ENCODE assay signal across 8 mouse cellular contexts in the genomic region with DNA sequence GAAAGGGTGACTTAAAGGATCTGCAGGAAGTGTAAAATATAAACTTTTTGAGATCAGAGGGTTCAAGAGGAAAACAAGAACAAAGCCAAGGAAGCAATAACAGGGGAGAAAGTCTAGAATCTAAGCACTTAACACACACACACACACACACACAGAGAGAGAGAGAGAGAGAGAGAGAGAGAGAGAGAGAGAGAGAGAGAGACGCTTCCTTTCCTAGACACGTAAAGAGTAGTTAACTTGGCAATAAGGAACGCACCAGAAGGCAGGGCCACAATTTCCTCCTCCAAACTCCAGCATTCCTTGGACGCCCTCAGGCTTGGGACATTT. TPM values are rescaled to one million over a fixed set of nuclear protein-coding genes. Genes with fewer than 3 reads are reported as not detected.
DNase-seq lines count a peak whose midpoint lies in the region; ATAC-seq lines count a peak whose summit lies in the region.

No protein-coding gene starts in this region.

- H3K9me3 ChIP-seq in heart, embryonic 10.5 days: no peaks in the 10 kb centered on the region
- no peaks in the 10 kb centered on the region for H3K9me3 ChIP-seq in forebrain, embryonic 14.5 days (replicated peaks; ENCODE audit: control insufficient read depth, low read length)
- no peaks in the 10 kb centered on the region for H3K9me3 ChIP-seq in liver, embryonic 16.5 days (replicated peaks; ENCODE audit: control insufficient read depth, low read length)

- DNase-seq in heart, embryonic 10.5 days (ENCODE audit: low spot score): no peak
- DNase-seq in heart, adult 9 months (ENCODE audit: low spot score in 2 of 2): no peak
- peak; percentile 57 for DNase-seq in CD4-positive helper T cell, adult 2 months (ENCODE audit: low read depth, low spot score)
- DNase-seq in forebrain, embryonic 14.5 days (ENCODE audit: low spot score): no peak
- no peak for DNase-seq in left cerebral cortex, postnatal 10 days (ENCODE audit: extremely low spot score in 1 of 2, low spot score in 2 of 2)
- no peak for DNase-seq in right cerebral cortex, adult 18-20 months
- DNase-seq in cerebellum, postnatal 14 days: no peak

- peak overlapping the region; percentile 82 for H3K9ac ChIP-seq in forebrain, embryonic 14.5 days (ENCODE audit: low read length)
- peak overlapping the region; percentile 69 for H3K9ac ChIP-seq in liver, embryonic 16.5 days (ENCODE audit: low read depth, low read length)

- peak overlapping the region; percentile 92 for H3K4me3 ChIP-seq in heart, embryonic 10.5 days
- H3K4me3 ChIP-seq in forebrain, embryonic 14.5 days (ENCODE audit: low read depth, low read length): peak overlapping the region; percentile 70
- peak overlapping the region; percentile 81 for H3K4me3 ChIP-seq in liver, embryonic 16.5 days (ENCODE audit: low read depth, low read length)

- no peaks in the 10 kb centered on the region for H3K27me3 ChIP-seq in heart, embryonic 10.5 days (ENCODE audit: insufficient read depth, poor library complexity, severe bottlenecking)
- H3K27me3 ChIP-seq in forebrain, embryonic 14.5 days (replicated peaks; ENCODE audit: control insufficient read depth, insufficient read depth, low read length): no peaks in the 10 kb centered on the region
- no peaks in the 10 kb centered on the region; the same call in 1 of the 2 replicates for H3K27me3 ChIP-seq in liver, embryonic 16.5 days (ENCODE audit: control insufficient read depth, insufficient read depth, low read depth, low read length)

- intact Hi-C loops in left cerebral cortex, postnatal 10 days (cut with DNase I): no loop called here

- peak overlapping the region; percentile 76 for H3K4me2 ChIP-seq in forebrain, embryonic 14.5 days (ENCODE audit: low read length)
- H3K4me2 ChIP-seq in liver, embryonic 16.5 days (ENCODE audit: low read depth, low read length): peak overlapping the region; percentile 93

- H3K27ac ChIP-seq in heart, embryonic 10.5 days: peak overlapping the region; percentile 88
- H3K27ac ChIP-seq in forebrain, embryonic 14.5 days (ENCODE audit: low read depth, low read length): peak overlapping the region; percentile 81; the same call in 1 of the 2 replicates
- H3K27ac ChIP-seq in liver, embryonic 16.5 days (ENCODE audit: low read length): peak overlapping the region; percentile 69; the same call in 1 of the 2 replicates

- peaks cover 36% of the 10 kb centered on the region for H3K4me1 ChIP-seq in heart, embryonic 10.5 days
- peaks cover 11% of the 10 kb centered on the region for H3K4me1 ChIP-seq in forebrain, embryonic 14.5 days (ENCODE audit: control insufficient read depth, insufficient read depth, low read length)
- peaks cover 15% of the 10 kb centered on the region; the same call in 1 of the 2 replicates for H3K4me1 ChIP-seq in liver, embryonic 16.5 days (ENCODE audit: control insufficient read depth, low read depth, low read length)

- ATAC-seq in forebrain, embryonic 14.5 days: no peak
- ATAC-seq in liver, embryonic 16.5 days (ENCODE audit: low read depth): no peak

- WGBS in heart, embryonic 10.5 days: 0% methylated on average over 4 of the region's 4 CpGs
- 0% methylated on average over 4 of the region's 4 CpGs for WGBS in forebrain, embryonic 14.5 days
- WGBS in liver, embryonic 16.5 days (ENCODE audit: insufficient replicate concordance): 0% methylated on average over 4 of the region's 4 CpGs

- no peaks in the 10 kb centered on the region for H3K36me3 ChIP-seq in heart, embryonic 10.5 days
- no peaks in the 10 kb centered on the region for H3K36me3 ChIP-seq in forebrain, embryonic 14.5 days (ENCODE audit: control insufficient read depth, insufficient read depth, low read length)
- no peaks in the 10 kb centered on the region for H3K36me3 ChIP-seq in liver, embryonic 16.5 days (ENCODE audit: control insufficient read depth, insufficient read depth)

RNA-seq across cellular contexts. Expression of gene Arfip1, which starts 0.8 kb away (rescaled TPM):
- polyA plus RNA-seq in heart, embryonic 10.5 days (2016; fragmentation: Nextera tagmentation; extraction: Ambion mirVana): 38.3 and 44.4 TPM in 2 replicates
- 24.2 and 26.9 TPM in 2 replicates for polyA plus RNA-seq in forebrain, embryonic 14.5 days (2014; fragmentation: Nextera tagmentation; extraction: Ambion mirVana)
- polyA plus RNA-seq in liver, embryonic 16.5 days (2015; fragmentation: Nextera tagmentation; extraction: Ambion mirVana): 9.6 and 10.4 TPM in 2 replicates
- total RNA-seq in left cerebral cortex, postnatal 10 days (2021): 10 to 100 TPM; 14.4 to 15.0 TPM

RNA-seq across cellular contexts. Expression of gene Tigd4, which starts 11.7 kb away (rescaled TPM):
- not detected in 2 replicates for polyA plus RNA-seq in heart, embryonic 10.5 days (2016; fragmentation: Nextera tagmentation; extraction: Ambion mirVana)
- not detected in 2 replicates for polyA plus RNA-seq in forebrain, embryonic 14.5 days (2014; fragmentation: Nextera tagmentation; extraction: Ambion mirVana)
- polyA plus RNA-seq in liver, embryonic 16.5 days (2015; fragmentation: Nextera tagmentation; extraction: Ambion mirVana): 0.05 TPM in 1 of 2 replicates, not detected in the other
- under 1 TPM in 1 of 2 experiments, not detected in 1; 0.19 TPM for total RNA-seq in left cerebral cortex, postnatal 10 days (2021)
